Mouse (Mus musculus) intestine, postnatal 0 days (tissue): ENCODE data around the gene S100a11. TPM values are rescaled to one million over a fixed set of nuclear protein-coding genes. Genes with fewer than 3 reads are reported as not detected.

Experiments
- ATAC-seq: fragments of 200-750 bp; cut with Nextera tagmentation; 2 replicates; pipeline ENCODE4 v1.8.0; 2017; ENCODE audit warnings: mild to moderate bottlenecking, moderate TSS enrichment, moderate library complexity
- H3K27ac ChIP-seq: fragments of 300-500 bp; sonication (generic); 2 replicates; pipeline ENCODE4 v1.5.1; 2014; ENCODE audit warnings: mild to moderate bottlenecking, low read depth, low read length, moderate library complexity
- H3K27me3 ChIP-seq: fragments of 300-500 bp; sonication (generic); replicated peaks from 2 replicates; pipeline ENCODE4 v1.6.1; 2014; ENCODE audit warnings: low read length, mixed read lengths; ENCODE audit not compliant: control insufficient read depth, insufficient read depth
- H3K36me3 ChIP-seq: fragments of 300-500 bp; sonication (generic); 2 replicates; pipeline ENCODE4 v1.6.1; 2014; ENCODE audit warnings: mild to moderate bottlenecking, moderate library complexity; ENCODE audit not compliant: control insufficient read depth, insufficient read depth
- H3K4me1 ChIP-seq: fragments of 300-500 bp; sonication (generic); replicated peaks from 2 replicates; pipeline ENCODE4 v1.6.1; 2014; ENCODE audit warnings: antibody characterized with exemption, low read length, mixed read lengths; ENCODE audit not compliant: control insufficient read depth, insufficient read depth
- H3K4me2 ChIP-seq: fragments of 300-500 bp; sonication (generic); replicated peaks from 2 replicates; pipeline ENCODE4 v1.6.1; 2014; ENCODE audit warnings: low read depth, mild to moderate bottlenecking, moderate library complexity
- H3K4me3 ChIP-seq: fragments of 300-500 bp; sonication (generic); 2 replicates; pipeline ENCODE4 v1.5.1; 2014; ENCODE audit warnings: low read depth, low read length
- H3K9ac ChIP-seq: fragments of 300-500 bp; sonication (generic); 2 replicates; pipeline ENCODE4 v1.6.1; 2014; ENCODE audit warnings: mild to moderate bottlenecking, low read depth, low read length
- H3K9me3 ChIP-seq: fragments of 300-500 bp; sonication (generic); 2 replicates; pipeline ENCODE4 v1.6.1; 2016; ENCODE audit warnings: mixed run types; ENCODE audit not compliant: control insufficient read depth
- CTCF ChIP-seq: sonication (generic); IDR thresholded peaks from 2 replicates; pipeline ENCODE4 v1.5.1; 2016; ENCODE audit warnings: low read depth, mild to moderate bottlenecking, control low read depth, antibody characterized with exemption, moderate library complexity
- WGBS: fragments of 180-500 bp; shearing (Covaris S2); extraction: QIAGEN DNeasy Blood & Tissue Kit; methylation state at CpG from one replicate; pipeline ENCODE4 v1.1.7; 2014; 5-methylcytosine and 5-hydroxymethylcytosine counted together
- polyA plus RNA-seq: library from polyadenylated mRNA; unstranded; fragments of >200 nt; fragmentation: Nextera tagmentation; extraction: Ambion mirVana; gene quantifications from 2 replicates; pipeline ENCODE4 v1.2.1, GENCODE M21; 2015

Gene S100a11
- polyA plus RNA-seq, 1 experiment from 2014 or later, result 965 TPM

DNA sequence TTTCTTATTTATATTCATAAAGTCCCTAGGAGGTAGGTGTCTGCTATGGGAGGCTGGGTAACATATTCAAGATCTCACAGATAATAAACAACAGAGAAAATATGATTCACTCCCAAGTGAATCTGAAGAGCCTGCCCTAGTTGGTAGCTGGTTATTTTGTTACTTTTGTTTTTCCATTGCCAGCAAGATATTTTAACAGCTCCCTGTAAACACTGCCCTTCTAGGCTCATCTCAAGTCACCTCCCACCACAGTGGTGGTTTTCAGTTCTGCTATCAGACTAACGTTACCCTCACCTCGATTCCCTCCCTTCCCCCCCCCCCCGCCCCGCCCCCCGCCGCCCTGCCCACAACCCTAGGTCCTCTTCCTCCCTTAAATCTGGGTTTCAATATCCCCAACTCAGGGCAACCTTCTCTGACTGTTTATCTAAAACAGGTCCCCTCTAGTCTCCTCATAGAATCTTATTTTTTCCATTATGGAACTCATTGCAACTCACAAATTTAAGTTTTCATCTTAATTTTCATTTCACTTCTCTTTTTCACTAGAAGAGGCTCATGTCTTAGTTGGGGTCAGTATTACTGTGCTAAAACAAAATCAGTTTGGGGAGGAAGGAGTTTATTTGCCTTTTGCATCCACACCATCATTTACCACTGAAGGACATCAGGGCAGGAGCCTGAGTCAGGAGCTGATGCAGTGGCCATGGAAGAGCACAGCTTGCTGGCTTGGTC lies 28.4 kb downstream of the S100a11 start:
- 0 out of 2 replicates have a peak, but pooled peaks cover 4% of the 10 kb centered on the region for H3K4me1 ChIP-seq
- H3K4me3 ChIP-seq, result no peak overlapping the region
- no peaks in the 10 kb centered on the region for H3K9me3 ChIP-seq
- no peak for ATAC-seq
- H3K27ac ChIP-seq, result no peak overlapping the region
- no peak overlapping the region for H3K4me2 ChIP-seq
- WGBS, result 66% methylated on average over 5 of the region's 6 CpGs
- no peak for TF ChIP-seq CTCF
- H3K27me3 ChIP-seq, result no peaks in the 10 kb centered on the region
- no peaks in the 10 kb centered on the region for H3K36me3 ChIP-seq
- no peak overlapping the region for H3K9ac ChIP-seq

DNA sequence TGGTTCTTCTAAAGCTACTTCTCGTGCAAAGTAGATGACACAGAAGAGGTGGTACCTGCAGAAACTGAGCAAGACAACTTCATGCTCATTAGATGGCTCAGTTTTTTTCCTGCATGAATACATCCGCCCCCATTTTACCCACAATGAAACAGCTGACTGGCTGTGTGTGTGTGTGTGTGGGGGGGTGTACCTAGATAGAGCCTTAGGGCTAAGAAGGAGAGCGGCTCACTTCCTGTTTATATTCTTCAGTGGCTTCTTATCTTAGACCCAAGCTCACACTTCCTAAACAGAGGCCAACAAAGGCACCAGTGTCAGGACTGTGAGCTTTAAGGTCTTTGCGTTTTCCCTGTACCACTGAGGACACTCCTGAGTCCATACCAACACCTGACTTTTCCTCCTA lies 29.7 kb downstream of the S100a11 start:
- Histone ChIP-seq H3K9me3 (no peaks in the 10 kb centered on the region), H3K27ac (no peak overlapping the region), H3K4me1 (0 out of 2 replicates have a peak, but pooled peaks cover 4% of the 10 kb centered on the region), H3K4me3 (no peak overlapping the region), H3K36me3 (no peaks in the 10 kb centered on the region), H3K9ac (no peak overlapping the region), H3K27me3 (no peaks in the 10 kb centered on the region), H3K4me2 (no peak overlapping the region)
- TF ChIP-seq CTCF, result no peak
- WGBS, result 67% methylated on average over 4 of the region's 4 CpGs
- no peak for ATAC-seq

DNA sequence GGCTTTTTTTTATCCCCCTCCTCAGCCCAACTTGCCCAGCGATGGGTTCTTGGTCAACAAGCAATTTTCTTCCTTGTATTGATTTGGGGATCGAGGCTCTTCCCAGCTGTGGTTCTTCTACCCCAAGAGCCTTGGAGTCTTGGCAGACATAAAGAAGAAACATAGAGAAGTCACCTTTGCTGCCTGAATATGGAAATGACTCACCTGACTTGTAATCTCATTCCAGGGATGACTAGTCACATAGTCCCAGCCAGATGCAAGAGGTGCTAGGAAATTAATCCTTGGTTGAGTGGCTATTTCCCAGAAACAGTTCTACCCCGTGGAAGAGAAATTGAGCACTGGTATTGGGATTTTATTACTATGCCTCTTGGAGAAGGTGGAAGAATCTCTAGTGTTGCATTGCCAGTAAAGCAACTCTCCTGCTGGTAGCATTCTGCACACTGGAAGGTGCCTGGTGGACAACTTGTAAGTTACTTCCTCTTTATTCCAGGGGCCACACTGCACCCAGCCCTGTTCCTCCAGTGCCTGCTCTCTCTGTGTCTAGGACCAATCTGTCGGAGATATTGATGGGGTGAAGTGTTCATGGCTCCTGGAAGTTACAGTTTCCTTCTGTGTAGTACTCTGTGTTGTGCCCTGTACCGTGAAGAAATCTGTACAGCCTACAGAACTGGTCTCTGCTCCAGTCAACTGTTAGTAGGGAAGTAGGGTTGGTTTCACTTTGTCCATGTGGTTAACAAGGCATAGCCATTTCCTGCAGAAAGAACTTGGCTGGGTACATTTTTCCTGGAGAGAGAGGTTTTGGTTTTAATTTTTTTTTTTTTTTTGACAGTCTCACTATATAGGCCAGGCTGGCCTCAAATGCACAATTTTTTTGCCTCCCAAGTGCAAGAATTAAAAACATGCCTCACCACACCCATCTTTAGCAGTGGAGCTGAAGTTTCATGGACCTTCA lies 31.9 kb downstream of the S100a11 start:
- 67% methylated on average over 5 of the region's 5 CpGs for WGBS
- Histone ChIP-seq H3K36me3 (no peaks in the 10 kb centered on the region), H3K4me2 (no peak overlapping the region), H3K27me3 (no peaks in the 10 kb centered on the region), H3K9ac (no peak overlapping the region), H3K4me3 (no peak overlapping the region), H3K4me1 (peaks cover 9% of the 10 kb centered on the region; the same call in 1 of the 2 replicates), H3K27ac (peak overlapping the region; percentile 60), H3K9me3 (no peaks in the 10 kb centered on the region)
- ATAC-seq, result no peak
- no peak for TF ChIP-seq CTCF

DNA sequence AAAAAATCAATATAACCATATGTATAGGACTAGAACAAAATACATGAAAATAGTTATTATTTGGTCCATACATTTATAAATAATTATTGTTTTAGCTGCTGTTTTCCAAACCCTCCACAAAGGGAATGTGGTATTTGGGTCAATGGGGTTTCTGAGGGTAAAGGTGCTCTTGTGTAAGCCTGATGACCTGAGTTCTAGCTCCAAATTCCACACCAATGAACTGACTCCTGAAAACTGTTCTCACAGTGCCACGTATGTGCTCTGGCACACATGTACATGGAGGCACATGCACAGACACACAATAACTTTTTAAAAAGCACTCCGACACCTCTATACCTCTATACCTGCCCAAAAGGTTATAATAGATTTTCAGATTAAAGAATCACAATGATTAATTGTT lies 33.0 kb downstream of the S100a11 start:
- no peaks in the 10 kb centered on the region for H3K9me3 ChIP-seq
- H3K4me2 ChIP-seq, result no peak overlapping the region
- no peak overlapping the region for H3K4me3 ChIP-seq
- TF ChIP-seq CTCF, result no peak
- no peaks in the 10 kb centered on the region for H3K27me3 ChIP-seq
- WGBS, result 91% methylated on average over 2 of the region's 2 CpGs
- H3K9ac ChIP-seq, result no peak overlapping the region
- no peak for ATAC-seq
- H3K36me3 ChIP-seq, result no peaks in the 10 kb centered on the region
- H3K4me1 ChIP-seq, result peaks cover 16% of the 10 kb centered on the region
- H3K27ac ChIP-seq, result no peak overlapping the region

DNA sequence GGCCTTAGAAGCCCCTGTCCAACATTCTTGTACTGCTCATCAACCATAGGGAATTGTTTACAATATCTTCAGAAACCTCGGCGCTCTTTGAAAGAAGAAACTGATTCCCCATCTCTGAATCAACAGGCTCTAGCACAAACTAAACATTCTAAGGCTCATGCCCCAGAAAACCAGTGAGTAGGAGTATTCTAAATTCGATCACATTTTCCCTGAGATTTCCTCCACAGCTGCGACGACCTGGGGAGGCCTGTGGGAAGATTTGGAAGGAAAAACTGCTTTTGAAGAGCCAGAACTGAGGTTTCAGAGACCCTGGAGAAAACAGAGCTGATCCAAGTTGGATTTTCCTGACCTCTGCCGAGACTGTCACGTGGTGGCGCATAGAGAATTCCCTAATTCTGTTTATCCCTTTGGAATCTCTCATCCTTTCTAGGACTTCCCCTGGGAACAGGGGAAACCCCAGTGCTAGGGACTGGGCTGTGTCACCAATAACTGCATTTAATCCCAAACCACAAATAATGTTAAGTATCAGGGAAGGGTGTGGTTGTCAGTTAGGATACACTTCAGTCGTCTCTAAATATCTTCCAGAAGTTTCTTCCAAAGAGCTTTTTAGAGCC lies 33.6 kb downstream of the S100a11 start:
- H3K9me3 ChIP-seq, result no peaks in the 10 kb centered on the region
- TF ChIP-seq CTCF, result no peak
- ATAC-seq, result no peak
- peaks cover 17% of the 10 kb centered on the region for H3K4me1 ChIP-seq
- peak overlapping the region; percentile 87; the same call in 1 of the 2 replicates for H3K4me2 ChIP-seq
- no peak overlapping the region; the same call in 1 of the 2 replicates for H3K9ac ChIP-seq
- H3K4me3 ChIP-seq, result 0 out of 2 replicates have a peak overlapping the region, but pooled peaks have one; percentile 81
- 52% methylated on average over 9 of the region's 9 CpGs for WGBS
- no peak overlapping the region for H3K27ac ChIP-seq
- no peaks in the 10 kb centered on the region for H3K27me3 ChIP-seq
- 0 out of 2 replicates have a peak, but pooled peaks cover under 1% of the 10 kb centered on the region for H3K36me3 ChIP-seq
